Mouse (Mus musculus): ENCODE results near the gene Gpr37l1. TPM values are rescaled to one million over a fixed set of nuclear protein-coding genes. Genes with fewer than 3 reads are reported as not detected.

The Gpr37l1 gene
- polyA plus RNA-seq, 1 experiment = 0.75 TPM

GRCm38 (mm10) chr1:135148476-135148875 lies 19.0 kb downstream of the Gpr37l1 start:
- DNase-seq = no peak
- 0 out of 2 replicates have a peak overlapping the region, but pooled peaks have one; percentile 6 for H3K27ac ChIP-seq (ENCODE audit: insufficient read depth, low read depth, low read length)
- peak overlapping the region; percentile 65; the same call in 1 of the 2 replicates for H3K4me3 ChIP-seq (ENCODE audit: insufficient read depth, low read depth, low read length)
- no peak for TF ChIP-seq CTCF (conservative IDR thresholded peaks at IDR 0.05; ENCODE audit: insufficient read depth, insufficient read length, low read depth, low read length)
- no peak for TF ChIP-seq POLR2A (IDR thresholded peaks at IDR 0.05; ENCODE audit: low read depth, low read length)
- 51% methylated on average over 4 of the region's 4 CpGs for WGBS
- H3K36me3 ChIP-seq (ENCODE audit: control insufficient read depth, insufficient read depth, low read length) = no peaks in the 10 kb centered on the region
- H3K4me1 ChIP-seq (ENCODE audit: control insufficient read depth, insufficient read depth, low read length) = peaks cover 15% of the 10 kb centered on the region
- H3K27me3 ChIP-seq (replicated peaks; ENCODE audit: control insufficient read depth, insufficient read depth, low read length) = no peaks in the 10 kb centered on the region

- H3K27me3 ChIP-seq (replicated peaks; ENCODE audit: control insufficient read depth, insufficient read depth, low read length) = no peaks in the 10 kb centered on the region
- WGBS = 10% methylated on average over 7 of the region's 7 CpGs
- H3K4me1 ChIP-seq (ENCODE audit: control insufficient read depth, insufficient read depth, low read length) = peaks cover 15% of the 10 kb centered on the region
- DNase-seq = no peak
- no peaks in the 10 kb centered on the region for H3K36me3 ChIP-seq (ENCODE audit: control insufficient read depth, insufficient read depth, low read length)
- H3K4me3 ChIP-seq (ENCODE audit: insufficient read depth, low read depth, low read length) = peak overlapping the region; percentile 65
- H3K27ac ChIP-seq (ENCODE audit: insufficient read depth, low read depth, low read length) = peak overlapping the region; percentile 79
- TF ChIP-seq POLR2A (IDR thresholded peaks at IDR 0.05; ENCODE audit: low read depth, low read length) (no peak), CTCF (conservative IDR thresholded peaks at IDR 0.05; ENCODE audit: insufficient read depth, insufficient read length, low read depth, low read length) (no peak)
Measured at GRCm38 (mm10) chr1:135147702-135148058, 19.8 kb downstream of the Gpr37l1 start.

- TF ChIP-seq POLR2A (IDR thresholded peaks at IDR 0.05; ENCODE audit: low read depth, low read length) (no peak), CTCF (conservative IDR thresholded peaks at IDR 0.05; ENCODE audit: insufficient read depth, insufficient read length, low read depth, low read length) (no peak)
- Histone ChIP-seq H3K36me3 (ENCODE audit: control insufficient read depth, insufficient read depth, low read length) (no peaks in the 10 kb centered on the region), H3K27me3 (replicated peaks; ENCODE audit: control insufficient read depth, insufficient read depth, low read length) (no peaks in the 10 kb centered on the region), H3K4me1 (ENCODE audit: control insufficient read depth, insufficient read depth, low read length) (peaks cover 15% of the 10 kb centered on the region), H3K4me3 (ENCODE audit: insufficient read depth, low read depth, low read length) (peak overlapping the region; percentile 65), H3K27ac (ENCODE audit: insufficient read depth, low read depth, low read length) (peak overlapping the region; percentile 79)
- DNase-seq = peak; percentile 96
- WGBS = under 1% methylated on average over 69 of the region's 69 CpGs
Measured at GRCm38 (mm10) chr1:135146946-135147701, 20.4 kb downstream of the Gpr37l1 start.

GRCm38 (mm10) chr1:135146077-135146945 lies 21.2 kb downstream of the Gpr37l1 start, which contains the start of gene Arl8a:
Arl8a (plus strand) TSS chr1:135146824.
- 4% methylated on average over 78 of the region's 78 CpGs for WGBS
- no peak for TF ChIP-seq POLR2A (IDR thresholded peaks at IDR 0.05; ENCODE audit: low read depth, low read length)
- no peak for TF ChIP-seq CTCF (conservative IDR thresholded peaks at IDR 0.05; ENCODE audit: insufficient read depth, insufficient read length, low read depth, low read length)

GRCm38 (mm10) chr1:135143940-135144339 lies 23.5 kb downstream of the Gpr37l1 start:
- TF ChIP-seq POLR2A (IDR thresholded peaks at IDR 0.05; ENCODE audit: low read depth, low read length) (no peak), CTCF (conservative IDR thresholded peaks at IDR 0.05; ENCODE audit: insufficient read depth, insufficient read length, low read depth, low read length) (no peak)
- no peak for DNase-seq
- 94% methylated on average over 2 of the region's 2 CpGs for WGBS
- no peaks in the 10 kb centered on the region for H3K36me3 ChIP-seq (ENCODE audit: control insufficient read depth, insufficient read depth, low read length)
- H3K4me3 ChIP-seq (ENCODE audit: insufficient read depth, low read depth, low read length) = no peak overlapping the region
- peaks cover 4% of the 10 kb centered on the region; the same call in 1 of the 2 replicates for H3K4me1 ChIP-seq (ENCODE audit: control insufficient read depth, insufficient read depth, low read length)
- no peak overlapping the region for H3K27ac ChIP-seq (ENCODE audit: insufficient read depth, low read depth, low read length)
- no peaks in the 10 kb centered on the region for H3K27me3 ChIP-seq (replicated peaks; ENCODE audit: control insufficient read depth, insufficient read depth, low read length)

More at GRCm38 (mm10) chr1:135146077-135146945, 21.2 kb downstream of the Gpr37l1 start, which contains the start of gene Arl8a:
- H3K27ac ChIP-seq (ENCODE audit: insufficient read depth, low read depth, low read length) = peak within 1 kb of the TSS; percentile 79
- peak; percentile 92 for DNase-seq
- peak within 1 kb of the TSS; percentile 65 for H3K4me3 ChIP-seq (ENCODE audit: insufficient read depth, low read depth, low read length)
- peaks cover 13% of the 10 kb centered on the region for H3K4me1 ChIP-seq (ENCODE audit: control insufficient read depth, insufficient read depth, low read length)
- H3K27me3 ChIP-seq (replicated peaks; ENCODE audit: control insufficient read depth, insufficient read depth, low read length) = no peaks in the 10 kb centered on the region
- H3K36me3 ChIP-seq (ENCODE audit: control insufficient read depth, insufficient read depth, low read length) = no peaks in the 10 kb centered on the region

DNA sequence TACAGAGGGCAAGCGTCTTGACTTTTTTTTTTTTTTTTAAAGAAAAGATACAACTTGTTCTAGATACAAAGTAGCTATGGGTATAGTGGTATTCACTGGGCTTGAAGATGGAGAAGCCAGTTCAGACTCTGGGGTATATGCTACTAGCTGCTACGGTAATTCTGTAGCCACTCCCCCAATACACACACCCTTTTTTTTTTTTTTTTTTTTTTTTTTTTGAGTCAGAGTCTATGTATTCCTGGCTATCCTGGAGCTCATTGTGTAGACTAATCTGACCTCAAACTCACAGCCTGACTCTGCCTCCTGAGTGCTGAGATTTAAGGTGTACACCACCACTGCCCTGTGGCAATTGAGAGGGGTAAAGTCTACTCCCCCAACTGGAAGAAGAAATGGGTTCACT lies 25.0 kb downstream of the Gpr37l1 start:
- no peaks in the 10 kb centered on the region for H3K36me3 ChIP-seq (ENCODE audit: control insufficient read depth, insufficient read depth, low read length)
- H3K4me1 ChIP-seq (ENCODE audit: control insufficient read depth, insufficient read depth, low read length) = no peaks in the 10 kb centered on the region; the same call in 1 of the 2 replicates
- TF ChIP-seq CTCF (conservative IDR thresholded peaks at IDR 0.05; ENCODE audit: insufficient read depth, insufficient read length, low read depth, low read length) (no peak), POLR2A (IDR thresholded peaks at IDR 0.05; ENCODE audit: low read depth, low read length) (no peak)
- H3K27me3 ChIP-seq (replicated peaks; ENCODE audit: control insufficient read depth, insufficient read depth, low read length) = no peaks in the 10 kb centered on the region
- H3K4me3 ChIP-seq (ENCODE audit: insufficient read depth, low read depth, low read length) = no peak overlapping the region
- no peak overlapping the region for H3K27ac ChIP-seq (ENCODE audit: insufficient read depth, low read depth, low read length)
- 82% methylated on average over 2 of the region's 2 CpGs for WGBS
- DNase-seq = no peak
